Mouse (Mus musculus) effector memory CD4-positive, alpha-beta T cell, adult 5 months (primary cell): ENCODE measurements around the gene Txlng. TPM values are rescaled to one million over a fixed set of nuclear protein-coding genes. Genes with fewer than 3 reads are reported as not detected.

Source experiments
- polyA plus RNA-seq: library from polyadenylated mRNA; unstranded; fragments of 100-300 nt; shearing (Covaris generic); gene quantifications from one replicate; pipeline ENCODE4 v1.2.1, GENCODE M21; 2017

Txlng gene
- 21.2 TPM for polyA plus RNA-seq

GRCm38 (mm10) chrX:162829203-162829708 lies at the start of gene Txlng:
Txlng (minus strand) TSS chrX:162829454.

GRCm38 (mm10) chrX:162760115-162760942 lies 68.9 kb downstream of the Txlng start, which contains the start of gene Rbbp7:
Rbbp7 (plus strand) TSS chrX:162760402.

Other genes with a start within 250 kb of the Txlng start
- not detected for gene Reps2, start 185.8 kb downstream of the Txlng start, polyA plus RNA-seq
- 178 TPM for gene Rbbp7, start 69.1 kb downstream of the Txlng start, polyA plus RNA-seq
- 47.3 TPM for gene Syap1, start 59.0 kb upstream of the Txlng start, polyA plus RNA-seq
- 169 TPM for gene Ctps2, start 71.8 kb upstream of the Txlng start, polyA plus RNA-seq
- not detected for gene S100g, start 135.1 kb upstream of the Txlng start, polyA plus RNA-seq